Mouse (Mus musculus) MEL (cell line): ENCODE measurements around the gene P2rx4. TPM values are rescaled to one million over a fixed set of nuclear protein-coding genes. Genes with fewer than 3 reads are reported as not detected.

Experiments used
- DNase-seq: peaks from one replicate; pipeline ENCODE4 v3.0.0; 2011; ENCODE audit warnings: low read depth, low spot score
- H3K27ac ChIP-seq: 2 replicates; pipeline ENCODE4 v1.5.1; 2012; ENCODE audit warnings: low read depth, mild to moderate bottlenecking, control low read depth, low read length, moderate library complexity; ENCODE audit not compliant: control insufficient read depth
- H3K27me3 ChIP-seq, 2 experiments: fragments of 150-350 bp in 1 of 2; sonication (generic) in 1 of 2; 2 replicates each; pipeline ENCODE4 v1.6.1; 2012; ENCODE audit warnings: low read length in 2 of 2, mild to moderate bottlenecking in 2 of 2, improper control_type of control experiment in 1 of 2, moderate library complexity in 1 of 2; ENCODE audit not compliant: insufficient read depth in 2 of 2, control insufficient read depth in 1 of 2
- H3K36me3 ChIP-seq, 2 experiments: 2 replicates each; pipeline ENCODE4 v1.6.1; 2012 to 2014; ENCODE audit warnings: low read length in 2 of 2, improper control_type of control experiment in 1 of 2, inconsistent platforms in 1 of 2, mild to moderate bottlenecking in 1 of 2; ENCODE audit not compliant: insufficient read depth in 2 of 2, control insufficient read depth in 1 of 2
- H3K4me1 ChIP-seq, 2 experiments: fragments of 150-350 bp in 1 of 2; sonication (generic) in 1 of 2; 2 replicates each; pipeline ENCODE4 v1.6.1; 2012; ENCODE audit warnings: low read length in 2 of 2, improper control_type of control experiment in 1 of 2, mild to moderate bottlenecking in 1 of 2; ENCODE audit not compliant: insufficient read depth in 2 of 2, control insufficient read depth in 1 of 2
- H3K4me3 ChIP-seq, 2 experiments: fragments of 150-350 bp in 1 of 2; sonication (generic) in 1 of 2; 2 replicates each; pipeline ENCODE4 v1.5.1; 2012; ENCODE audit warnings: low read depth in 2 of 2, low read length in 2 of 2, mild to moderate bottlenecking in 2 of 2, moderate library complexity in 2 of 2, control low read depth in 1 of 2, improper control_type of control experiment in 1 of 2; ENCODE audit not compliant: control insufficient read depth in 1 of 2, insufficient read depth in 1 of 2
- H3K79me2 ChIP-seq: 2 replicates; pipeline ENCODE4 v1.6.1; 2012; ENCODE audit warnings: mild to moderate bottlenecking, low read length, moderate library complexity; ENCODE audit not compliant: control insufficient read depth, poor library complexity, insufficient read depth
- H3K9ac ChIP-seq: 2 replicates; pipeline ENCODE4 v1.6.1; 2012; ENCODE audit warnings: low read depth, mild to moderate bottlenecking, control low read depth, low read length, moderate library complexity; ENCODE audit not compliant: control insufficient read depth, poor library complexity, severe bottlenecking
- H3K9me3 ChIP-seq: fragments of 150-350 bp; sonication (generic); replicated peaks from 2 replicates; pipeline ENCODE4 v1.6.1; 2012; ENCODE audit warnings: mild to moderate bottlenecking, low read length, improper control_type of control experiment, moderate library complexity; ENCODE audit not compliant: insufficient read depth
- CTCF ChIP-seq, 3 experiments: IDR thresholded peaks in 2 of 3; conservative IDR thresholded peaks in 1 of 3; 2 replicates each; pipeline ENCODE4 v1.5.1; 2011 to 2012; ENCODE audit warnings: low read length in 3 of 3, low read depth in 2 of 3, mild to moderate bottlenecking in 2 of 3, improper control_type of control experiment in 1 of 3, inconsistent platforms in 1 of 3, mixed read lengths in 1 of 3, moderate library complexity in 1 of 3; ENCODE audit not compliant: control insufficient read depth in 1 of 3, insufficient read depth in 1 of 3, poor library complexity in 1 of 3, severe bottlenecking in 1 of 3
- E2F4 ChIP-seq: IDR thresholded peaks from 2 replicates; pipeline ENCODE4 v1.6.1; 2011; ENCODE audit warnings: low read depth, low read length, improper control_type of control experiment, borderline replicate concordance
- EP300 ChIP-seq, 2 experiments: IDR thresholded peaks; 2 replicates each; pipeline ENCODE4 v1.6.1; 2011; ENCODE audit warnings: improper control_type of control experiment in 2 of 2, low read length in 2 of 2, low read depth in 1 of 2, mild to moderate bottlenecking in 1 of 2
- ETS1 ChIP-seq: IDR thresholded peaks from 2 replicates; pipeline ENCODE4 v1.6.1; 2012; ENCODE audit warnings: low read depth, mild to moderate bottlenecking, inconsistent platforms, low read length, improper control_type of control experiment, moderate library complexity
- HCFC1 ChIP-seq: IDR thresholded peaks from 2 replicates; pipeline ENCODE4 v1.6.1; 2012; ENCODE audit warnings: low read depth, mild to moderate bottlenecking, inconsistent platforms, low read length, improper control_type of control experiment, moderate library complexity
- JUND ChIP-seq: IDR thresholded peaks from 2 replicates; pipeline ENCODE4 v1.6.1; 2011; ENCODE audit warnings: low read depth, mild to moderate bottlenecking, improper control_type of control experiment, low read length
- KAT2A ChIP-seq: conservative IDR thresholded peaks from 2 replicates; pipeline ENCODE4 v1.6.1; 2012; ENCODE audit warnings: low read depth, low read length, improper control_type of control experiment, inconsistent platforms
- MAFK ChIP-seq: IDR thresholded peaks from 2 replicates; pipeline ENCODE4 v1.6.1; 2011; ENCODE audit warnings: low read depth, mild to moderate bottlenecking, low read length, improper control_type of control experiment, borderline replicate concordance
- MAZ ChIP-seq: IDR thresholded peaks from 2 replicates; pipeline ENCODE4 v1.6.1; 2012; ENCODE audit warnings: low read depth, mild to moderate bottlenecking, inconsistent platforms, low read length, improper control_type of control experiment
- MEF2A ChIP-seq: IDR thresholded peaks from 2 replicates; pipeline ENCODE4 v1.6.1; 2014; ENCODE audit warnings: low read depth, mild to moderate bottlenecking, inconsistent platforms, low read length, improper control_type of control experiment; ENCODE audit not compliant: poor library complexity, insufficient replicate concordance, severe bottlenecking; ENCODE audit errors: extremely low read depth
- MYC ChIP-seq: IDR thresholded peaks from 2 replicates; pipeline ENCODE4 v1.6.1; 2011; ENCODE audit warnings: low read depth, mild to moderate bottlenecking, low read length, improper control_type of control experiment, moderate library complexity
- POLR2A ChIP-seq, 2 experiments: IDR thresholded peaks; 2 replicates each; pipeline ENCODE4 v1.6.1; 2011 to 2012; ENCODE audit warnings: low read length in 2 of 2, mild to moderate bottlenecking in 2 of 2, control low read depth in 1 of 2, improper control_type of control experiment in 1 of 2, low read depth in 1 of 2, moderate library complexity in 1 of 2; ENCODE audit not compliant: control insufficient read depth in 1 of 2, insufficient read depth in 1 of 2, poor library complexity in 1 of 2
- POLR2AphosphoS2 ChIP-seq: IDR thresholded peaks from 2 replicates; pipeline ENCODE4 v1.6.1; 2011; ENCODE audit warnings: low read length, improper control_type of control experiment
- POLR2AphosphoS5 ChIP-seq: IDR thresholded peaks from 2 replicates; pipeline ENCODE4 v1.6.1; 2012; ENCODE audit warnings: low read depth, borderline replicate concordance, mild to moderate bottlenecking, inconsistent platforms, low read length, moderate library complexity, mixed read lengths
- RAD21 ChIP-seq: IDR thresholded peaks from 2 replicates; pipeline ENCODE4 v1.6.1; 2011; ENCODE audit warnings: mild to moderate bottlenecking, low read depth, low read length, improper control_type of control experiment
- SIN3A ChIP-seq: IDR thresholded peaks from 2 replicates; pipeline ENCODE4 v1.6.1; 2012; ENCODE audit warnings: low read length, improper control_type of control experiment, inconsistent platforms
- SMC3 ChIP-seq: IDR thresholded peaks from 2 replicates; pipeline ENCODE4 v1.6.1; 2011; ENCODE audit warnings: low read depth, low read length, improper control_type of control experiment
- TAL1 ChIP-seq: IDR thresholded peaks from 2 replicates; pipeline ENCODE4 v1.6.1; 2012; ENCODE audit warnings: mild to moderate bottlenecking, inconsistent platforms, low read length, moderate library complexity, mixed read lengths
- TBP ChIP-seq: IDR thresholded peaks from 2 replicates; pipeline ENCODE4 v1.8.0; 2011; ENCODE audit warnings: low read depth, low read length, improper control_type of control experiment
- TCF12 ChIP-seq: IDR thresholded peaks from 2 replicates; pipeline ENCODE4 v1.6.1; 2014; ENCODE audit warnings: low read depth, mild to moderate bottlenecking, inconsistent platforms, low read length, improper control_type of control experiment, moderate library complexity
- UBTF ChIP-seq: IDR thresholded peaks from 2 replicates; pipeline ENCODE4 v1.6.1; 2012; ENCODE audit warnings: low read depth, mild to moderate bottlenecking, inconsistent platforms, low read length, improper control_type of control experiment, moderate library complexity, borderline replicate concordance; ENCODE audit not compliant: insufficient read depth
- USF1 ChIP-seq: IDR thresholded peaks from 2 replicates; pipeline ENCODE4 v1.6.1; 2014; ENCODE audit warnings: low read depth, mild to moderate bottlenecking, inconsistent platforms, low read length, improper control_type of control experiment, moderate library complexity
- ZC3H11A ChIP-seq: IDR thresholded peaks from 2 replicates; pipeline ENCODE4 v1.6.1; 2012; ENCODE audit warnings: low read depth, mild to moderate bottlenecking, inconsistent platforms, low read length, improper control_type of control experiment
- ZNF384 ChIP-seq: IDR thresholded peaks from 2 replicates; pipeline ENCODE4 v1.6.1; 2012; ENCODE audit warnings: low read depth, mild to moderate bottlenecking, inconsistent platforms, low read length, improper control_type of control experiment
- polyA plus RNA-seq, 2 experiments: library from polyadenylated mRNA; stranded (reverse) in 1 of 2; unstranded in 1 of 2; fragments of >175 nt in 1 of 2; fragments of >200 nt in 1 of 2; gene quantifications; 2 replicates each; pipeline versions ENCODE4 v1.2.1 to v1.2.4; 2012; ENCODE audit warnings: low replicate concordance in 2 of 2, low read depth in 1 of 2; ENCODE audit not compliant: insufficient read length in 2 of 2, insufficient read depth in 1 of 2, missing spikeins in 1 of 2
- total RNA-seq: library from RNA; depleted of rRNA; stranded (reverse); fragments of 300-350 nt; gene quantifications from 2 replicates; pipeline ENCODE4 v1.2.3, GENCODE M21; 2012

P2rx4 gene
- total and polyA plus RNA-seq, 3 experiments, result 15.2 to 30.9 TPM; not detected in 1

DNA sequence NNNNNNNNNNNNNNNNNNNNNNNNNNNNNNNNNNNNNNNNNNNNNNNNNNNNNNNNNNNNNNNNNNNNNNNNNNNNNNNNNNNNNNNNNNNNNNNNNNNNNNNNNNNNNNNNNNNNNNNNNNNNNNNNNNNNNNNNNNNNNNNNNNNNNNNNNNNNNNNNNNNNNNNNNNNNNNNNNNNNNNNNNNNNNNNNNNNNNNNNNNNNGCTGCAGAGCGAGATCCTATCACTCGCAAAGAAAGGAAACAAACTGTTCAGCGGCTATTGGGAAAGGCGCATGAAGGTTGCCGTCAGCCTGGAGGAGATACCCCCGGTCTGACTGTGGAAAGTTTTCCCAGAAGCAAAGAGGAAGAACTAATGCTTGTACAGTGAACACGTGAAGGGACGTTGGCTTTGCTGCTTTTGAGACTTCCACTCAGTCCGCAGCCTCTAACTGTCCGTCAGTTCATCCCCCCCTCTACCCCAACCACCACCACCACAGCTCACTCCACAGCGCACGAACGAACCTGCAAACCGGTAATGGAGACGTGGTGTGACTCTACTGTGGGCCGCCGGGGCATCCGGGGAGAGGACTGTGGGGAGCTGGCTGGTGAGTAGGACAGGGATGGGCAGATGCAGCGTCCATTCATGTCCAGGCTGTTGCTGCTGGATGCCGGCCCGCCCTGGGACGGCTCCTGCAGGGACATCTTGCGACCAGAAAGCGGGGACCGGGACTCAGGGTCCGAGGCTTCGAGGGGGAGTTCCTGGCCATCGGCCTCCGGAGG is 56.1 kb downstream of the P2rx4 start (continued):
- TF ChIP-seq HCFC1 (no peak), SMC3 (no peak)

- peaks cover 0 to 4% of the 10 kb centered on the region in 2 experiments; a peak in 1 of 4 replicates for H3K4me1 ChIP-seq
- no peak for DNase-seq
- peaks cover 0 to 3% of the 10 kb centered on the region in 2 experiments; a peak in 2 of 4 replicates for H3K36me3 ChIP-seq
- H3K9me3 ChIP-seq, result no peaks in the 10 kb centered on the region
- no peak overlapping the region for H3K4me3 ChIP-seq
- no peak overlapping the region for H3K27ac ChIP-seq
- no peaks in the 10 kb centered on the region for H3K27me3 ChIP-seq
- no peak overlapping the region for H3K9ac ChIP-seq
- TF ChIP-seq USF1, result no peak
- TF ChIP-seq RAD21, result peak; percentile 11
- no peak for TF ChIP-seq KAT2A
- TF ChIP-seq EP300 (IDR thresholded peaks at IDR 0.05; ENCODE audit: low read depth in 1 of 2, low read length in 2 of 2), result no peak
- peak; percentile 20; the same call in 1 of the 2 replicates for TF ChIP-seq ZC3H11A
- no peak for TF ChIP-seq MAZ
- TF ChIP-seq TBP, result no peak
- peak; percentile 22; the same call in 1 of the 2 replicates for TF ChIP-seq SMC3
- TF ChIP-seq JUND, result no peak
- TF ChIP-seq MAFK, result no peak
- TF ChIP-seq ETS1, result no peak
- peak in 2 of 3 experiments; percentile 43 to 64; a peak in 4 of 6 replicates for TF ChIP-seq CTCF (IDR thresholded peaks at IDR 0.05 in 2 of 3, conservative IDR thresholded peaks at IDR 0.05 in 1 of 3; ENCODE audit: control insufficient read depth in 1 of 3, insufficient read depth in 1 of 3, low read depth in 2 of 3, low read length in 3 of 3, poor library complexity in 1 of 3, severe bottlenecking in 1 of 3)
- TF ChIP-seq POLR2AphosphoS2, result no peak
- TF ChIP-seq ZNF384, result no peak
- TF ChIP-seq HCFC1, result no peak
- no peak for TF ChIP-seq SIN3A
- TF ChIP-seq MYC, result no peak
- no peak for TF ChIP-seq TCF12
- no peak for TF ChIP-seq POLR2AphosphoS5
- TF ChIP-seq POLR2A (IDR thresholded peaks at IDR 0.05; ENCODE audit: control insufficient read depth in 1 of 2, insufficient read depth in 1 of 2, low read depth in 1 of 2, low read length in 2 of 2, poor library complexity in 1 of 2), result no peak
- no peak for TF ChIP-seq UBTF
- no peak for TF ChIP-seq E2F4
- no peak for TF ChIP-seq MEF2A
- TF ChIP-seq TAL1, result no peak
- TF ChIP-seq, all 39 proteins: peak for 4
- no peaks in the 10 kb centered on the region; the same call in 1 of the 2 replicates for H3K79me2 ChIP-seq
Measured at GRCm38 (mm10) chr5:122764032-122764464, 56.7 kb downstream of the P2rx4 start.
